Mouse (Mus musculus): ENCODE measurements at regions not wholly inside any gene's neighbourhood (a gene's known extent, or its start where the extent isn't known, plus 50 kb on each side); places are given as distances from the start of the nearest gene placed in this dataset.

DNA sequence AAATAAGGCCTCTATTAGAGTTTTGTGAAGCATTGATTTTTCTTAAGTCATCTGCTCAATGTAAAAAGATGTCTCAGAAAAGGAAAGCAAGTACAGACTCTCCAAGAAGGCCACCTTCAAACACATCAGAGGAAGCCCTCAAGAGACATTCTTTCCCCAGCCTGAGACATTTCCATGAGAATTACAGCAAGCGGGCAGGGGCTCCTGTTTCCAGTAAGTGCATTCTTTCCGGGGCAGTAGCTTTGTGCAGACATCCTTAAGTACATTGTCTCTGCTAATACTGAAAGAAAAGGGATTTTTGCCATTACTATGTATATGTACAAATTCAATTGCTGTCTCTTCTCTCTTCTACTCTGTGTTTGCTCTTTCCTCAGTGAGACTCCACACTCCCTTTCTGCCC, 189.3 kb upstream of the Kynu start:
- no peak for ATAC-seq

DNA sequence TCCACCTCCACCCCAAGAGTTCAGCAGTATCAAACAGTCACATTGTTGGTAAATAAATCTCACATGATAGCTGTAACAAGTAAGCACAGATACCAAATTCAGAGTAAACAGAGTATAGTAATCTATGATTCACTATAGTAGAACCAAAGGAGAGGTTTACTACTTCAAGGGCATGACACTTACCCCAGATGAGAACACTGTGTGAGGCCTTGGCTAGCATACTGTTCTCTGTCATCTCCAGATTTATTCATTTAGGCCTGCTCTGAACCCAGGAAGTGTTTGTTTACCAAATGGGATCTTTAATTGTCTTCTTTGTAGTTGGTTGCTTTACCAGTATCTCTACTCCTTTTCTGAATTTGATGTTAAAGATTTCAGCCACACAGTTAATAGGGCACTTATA, 151.8 kb upstream of the Kynu start:
- Histone ChIP-seq H3K9me3 (ENCODE audit: control insufficient read depth, low read length) (no peaks in the 10 kb centered on the region), H3K4me2 (ENCODE audit: low read depth, low read length) (no peak overlapping the region), H3K4me3 (ENCODE audit: low read length) (no peak overlapping the region), H3K27me3 (replicated peaks; ENCODE audit: control insufficient read depth, insufficient read depth, low read length) (no peaks in the 10 kb centered on the region), H3K36me3 (ENCODE audit: control insufficient read depth, insufficient read depth, low read length) (no peaks in the 10 kb centered on the region), H3K9ac (ENCODE audit: low read depth, low read length) (no peak overlapping the region), H3K27ac (ENCODE audit: low read length) (no peak overlapping the region), H3K4me1 (ENCODE audit: control insufficient read depth, insufficient read depth, low read length) (no peaks in the 10 kb centered on the region)
- no peak for ATAC-seq

More for the DNA sequence above, 189.3 kb upstream of the Kynu start:
- Histone ChIP-seq H3K36me3 (ENCODE audit: control insufficient read depth, insufficient read depth, low read length) (no peaks in the 10 kb centered on the region), H3K9me3 (ENCODE audit: control insufficient read depth, low read length) (no peaks in the 10 kb centered on the region), H3K4me2 (ENCODE audit: low read depth, low read length) (no peak overlapping the region), H3K27ac (ENCODE audit: low read length) (no peak overlapping the region), H3K27me3 (replicated peaks; ENCODE audit: control insufficient read depth, insufficient read depth, low read length) (no peaks in the 10 kb centered on the region), H3K9ac (ENCODE audit: low read depth, low read length) (no peak overlapping the region), H3K4me1 (ENCODE audit: control insufficient read depth, insufficient read depth, low read length) (no peaks in the 10 kb centered on the region), H3K4me3 (ENCODE audit: low read length) (no peak overlapping the region)
- WGBS, result 64% methylated on average over 2 of the region's 2 CpGs

DNA sequence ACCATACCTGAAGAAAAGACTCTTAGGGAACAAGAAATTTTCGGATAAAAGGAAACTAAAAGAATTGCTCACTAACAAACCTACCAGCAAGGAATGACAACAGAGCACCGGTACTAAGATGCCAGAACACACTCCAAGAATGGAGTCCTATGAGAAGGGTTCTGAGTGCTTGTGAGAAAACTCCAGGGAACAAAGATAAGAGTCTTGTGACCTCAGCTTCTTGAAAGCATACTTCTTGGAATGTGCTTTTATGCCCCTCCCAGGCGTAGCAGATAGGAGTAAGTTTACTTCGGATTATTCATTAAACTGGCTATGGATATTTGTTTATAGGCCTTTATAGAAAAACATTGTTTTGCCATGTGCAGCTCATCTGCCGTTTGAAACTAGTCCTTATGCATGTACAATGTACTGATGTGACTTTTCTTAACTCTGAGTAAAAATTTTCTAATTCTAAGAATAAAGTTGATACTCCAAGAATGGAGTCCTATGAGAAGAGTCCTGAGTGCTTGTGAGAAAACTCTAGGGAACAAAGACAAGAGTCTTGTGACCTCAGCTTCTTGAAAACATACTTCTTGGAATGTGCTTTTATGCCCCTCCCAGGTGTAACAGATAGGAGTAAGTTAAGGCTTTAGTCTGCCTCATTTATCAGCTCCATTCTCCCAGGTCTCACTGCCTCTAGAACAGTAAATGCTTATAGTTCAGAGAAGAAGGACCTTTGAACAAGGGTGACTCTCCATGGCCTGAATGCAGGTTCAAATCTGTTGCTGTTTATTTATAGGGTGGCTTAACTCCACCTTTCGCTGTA, 150.8 kb upstream of the Kynu start:
- 59% methylated on average over 6 of the region's 6 CpGs for WGBS
- ATAC-seq, result peak; percentile 97
- no peaks in the 10 kb centered on the region for H3K9me3 ChIP-seq (ENCODE audit: control insufficient read depth, low read length)
- no peaks in the 10 kb centered on the region for H3K27me3 ChIP-seq (replicated peaks; ENCODE audit: control insufficient read depth, insufficient read depth, low read length)
- peak overlapping the region; percentile 65 for H3K27ac ChIP-seq (ENCODE audit: low read length)
- H3K4me1 ChIP-seq (ENCODE audit: control insufficient read depth, insufficient read depth, low read length), result no peaks in the 10 kb centered on the region
- H3K36me3 ChIP-seq (ENCODE audit: control insufficient read depth, insufficient read depth, low read length), result no peaks in the 10 kb centered on the region
- no peak overlapping the region for H3K4me3 ChIP-seq (ENCODE audit: low read length)
- no peak overlapping the region for H3K4me2 ChIP-seq (ENCODE audit: low read depth, low read length)
- H3K9ac ChIP-seq (ENCODE audit: low read depth, low read length), result no peak overlapping the region

DNA sequence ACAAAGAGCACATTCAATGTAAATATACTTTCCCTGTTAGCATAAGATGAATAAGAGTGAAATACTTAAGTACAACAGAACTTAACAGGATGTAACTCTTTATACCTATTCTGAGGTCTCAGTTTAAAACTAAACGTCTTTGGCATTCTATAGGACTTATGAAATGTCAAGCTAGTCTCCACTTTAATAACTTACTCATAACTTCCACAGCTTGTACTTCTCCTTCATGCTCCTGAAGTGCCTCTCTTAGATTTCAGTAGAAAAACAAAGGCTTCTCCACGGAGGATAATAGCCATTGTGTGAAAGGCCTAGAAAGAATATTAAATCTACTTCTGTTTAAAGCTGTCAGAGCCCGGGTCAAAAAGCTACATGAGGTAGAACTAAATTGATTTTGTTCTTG, 117.9 kb upstream of the Kynu start:
- no peaks in the 10 kb centered on the region for H3K9me3 ChIP-seq (ENCODE audit: control insufficient read depth, low read length)
- no peak overlapping the region for H3K4me2 ChIP-seq (ENCODE audit: low read depth, low read length)
- no peak overlapping the region for H3K9ac ChIP-seq (ENCODE audit: low read depth, low read length)
- H3K36me3 ChIP-seq (ENCODE audit: control insufficient read depth, insufficient read depth, low read length), result no peaks in the 10 kb centered on the region
- ATAC-seq, result no peak
- no peak overlapping the region for H3K4me3 ChIP-seq (ENCODE audit: low read length)
- 48% methylated on average over 3 of the region's 3 CpGs for WGBS
- H3K27me3 ChIP-seq (replicated peaks; ENCODE audit: control insufficient read depth, insufficient read depth, low read length), result no peaks in the 10 kb centered on the region
- H3K4me1 ChIP-seq (ENCODE audit: control insufficient read depth, insufficient read depth, low read length), result no peaks in the 10 kb centered on the region
- H3K27ac ChIP-seq (ENCODE audit: low read length), result no peak overlapping the region

DNA sequence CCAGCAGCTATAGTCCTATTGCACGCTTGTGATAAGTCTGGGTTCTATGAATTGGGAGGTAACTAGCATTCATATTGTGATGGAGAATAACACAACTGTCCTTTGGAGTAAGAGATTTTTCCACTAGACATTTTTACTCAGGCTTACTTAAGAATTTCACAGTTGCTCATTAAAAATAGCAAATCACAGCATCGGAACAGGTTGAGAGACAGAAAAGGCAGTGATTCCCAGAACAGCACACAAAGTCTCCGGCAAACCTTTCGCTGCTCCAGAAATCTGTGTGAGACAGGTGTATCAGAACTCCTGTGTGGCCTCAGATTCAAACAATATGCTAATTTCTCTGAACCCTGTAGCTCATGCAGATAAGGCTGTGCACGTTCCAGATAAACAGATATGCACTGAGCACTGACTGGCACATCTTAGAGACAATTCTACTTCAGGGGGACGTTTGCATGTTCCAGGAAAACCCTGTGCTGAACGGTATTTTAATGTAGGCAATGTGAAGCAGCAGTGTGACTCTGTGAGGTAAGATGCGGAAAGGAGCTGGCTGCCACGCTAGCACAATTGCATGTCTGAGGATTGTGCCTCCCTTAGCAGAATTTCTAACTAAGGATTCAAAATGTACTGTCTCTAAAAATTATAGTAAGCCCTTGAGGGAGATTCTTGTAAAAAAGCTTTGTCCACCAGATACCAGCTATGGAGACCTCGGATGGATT, 99.8 kb upstream of the Kynu start:
- Histone ChIP-seq H3K9me3 (ENCODE audit: control insufficient read depth, low read length) (no peaks in the 10 kb centered on the region), H3K4me3 (ENCODE audit: low read length) (no peak overlapping the region), H3K36me3 (ENCODE audit: control insufficient read depth, insufficient read depth, low read length) (no peaks in the 10 kb centered on the region), H3K9ac (ENCODE audit: low read depth, low read length) (no peak overlapping the region), H3K27ac (ENCODE audit: low read length) (no peak overlapping the region), H3K4me2 (ENCODE audit: low read depth, low read length) (no peak overlapping the region), H3K4me1 (ENCODE audit: control insufficient read depth, insufficient read depth, low read length) (no peaks in the 10 kb centered on the region), H3K27me3 (replicated peaks; ENCODE audit: control insufficient read depth, insufficient read depth, low read length) (no peaks in the 10 kb centered on the region)
- no peak for ATAC-seq
- 77% methylated on average over 10 of the region's 10 CpGs for WGBS

DNA sequence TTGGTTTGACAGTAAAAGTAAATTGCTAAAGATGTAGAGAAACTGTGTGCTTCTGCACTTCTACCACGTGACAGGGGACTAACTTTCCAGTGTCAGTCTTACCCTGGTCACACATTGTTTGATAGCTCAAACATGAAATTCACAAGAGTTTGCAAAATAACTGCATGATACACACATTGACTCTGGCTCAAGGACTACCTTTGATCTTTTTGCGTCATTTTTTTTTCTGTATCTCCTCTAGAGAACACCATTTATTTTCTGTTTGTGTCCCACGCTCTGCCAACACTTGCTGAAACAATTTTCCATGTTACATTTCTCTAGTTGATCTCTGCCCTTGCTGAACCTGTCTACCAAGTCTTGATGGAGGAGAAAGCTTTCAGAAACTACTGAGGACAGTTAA, 86.0 kb upstream of the Kynu start:
- WGBS, result 73% methylated on average over 3 of the region's 3 CpGs
- Histone ChIP-seq H3K4me3 (ENCODE audit: low read length) (no peak overlapping the region), H3K9me3 (ENCODE audit: control insufficient read depth, low read length) (no peaks in the 10 kb centered on the region), H3K4me2 (ENCODE audit: low read depth, low read length) (no peak overlapping the region), H3K36me3 (ENCODE audit: control insufficient read depth, insufficient read depth, low read length) (no peaks in the 10 kb centered on the region), H3K27ac (ENCODE audit: low read length) (no peak overlapping the region), H3K27me3 (replicated peaks; ENCODE audit: control insufficient read depth, insufficient read depth, low read length) (no peaks in the 10 kb centered on the region), H3K9ac (ENCODE audit: low read depth, low read length) (no peak overlapping the region), H3K4me1 (ENCODE audit: control insufficient read depth, insufficient read depth, low read length) (no peaks in the 10 kb centered on the region)
- no peak for ATAC-seq

DNA sequence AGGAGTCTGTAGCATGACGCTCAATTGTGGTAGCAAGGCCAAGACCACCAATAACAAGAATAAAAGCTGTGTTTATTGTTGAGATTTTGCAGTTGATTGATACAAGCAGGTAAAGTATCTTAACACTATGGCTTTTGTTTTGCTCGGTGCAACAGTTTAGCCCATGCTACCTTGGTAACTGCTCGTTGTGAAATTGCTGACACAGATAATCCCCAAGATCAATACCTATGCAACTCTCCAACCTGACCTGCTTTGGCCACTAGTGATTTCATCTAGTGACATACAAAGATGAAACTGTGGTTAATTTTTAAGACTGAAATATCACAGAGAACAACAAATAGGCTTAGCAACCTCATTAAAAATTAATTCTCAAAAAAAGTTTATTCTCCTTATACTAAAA, 85.2 kb upstream of the Kynu start:
- H3K4me3 ChIP-seq (ENCODE audit: low read length), result no peak overlapping the region
- H3K9ac ChIP-seq (ENCODE audit: low read depth, low read length), result no peak overlapping the region
- H3K36me3 ChIP-seq (ENCODE audit: control insufficient read depth, insufficient read depth, low read length), result no peaks in the 10 kb centered on the region
- 67% methylated on average over 3 of the region's 3 CpGs for WGBS
- ATAC-seq, result no peak
- no peaks in the 10 kb centered on the region for H3K4me1 ChIP-seq (ENCODE audit: control insufficient read depth, insufficient read depth, low read length)
- H3K27ac ChIP-seq (ENCODE audit: low read length), result no peak overlapping the region
- no peaks in the 10 kb centered on the region for H3K9me3 ChIP-seq (ENCODE audit: control insufficient read depth, low read length)
- H3K27me3 ChIP-seq (replicated peaks; ENCODE audit: control insufficient read depth, insufficient read depth, low read length), result no peaks in the 10 kb centered on the region
- H3K4me2 ChIP-seq (ENCODE audit: low read depth, low read length), result no peak overlapping the region

DNA sequence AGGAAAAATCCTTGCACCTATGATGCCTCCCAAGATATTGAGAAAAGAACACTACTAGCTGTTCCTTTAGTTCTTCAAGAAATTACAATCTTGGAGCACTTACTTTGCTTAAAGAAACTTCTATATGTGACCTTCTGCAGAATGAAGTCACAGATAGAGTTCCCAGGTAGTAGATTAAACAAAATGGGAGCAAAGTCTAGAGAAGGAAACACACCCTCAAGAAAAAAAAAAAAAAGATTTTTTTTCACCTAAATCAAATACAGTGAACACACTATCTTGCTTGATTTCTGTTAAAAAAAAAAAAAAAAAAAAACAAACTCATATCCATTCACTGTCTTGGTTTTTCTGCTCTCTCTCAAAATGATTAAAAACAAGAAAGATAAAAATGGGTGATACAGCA, 76.6 kb upstream of the Kynu start:
- Histone ChIP-seq H3K27me3 (replicated peaks; ENCODE audit: control insufficient read depth, insufficient read depth, low read length) (no peaks in the 10 kb centered on the region), H3K4me1 (ENCODE audit: control insufficient read depth, insufficient read depth, low read length) (no peaks in the 10 kb centered on the region), H3K27ac (ENCODE audit: low read length) (no peak overlapping the region), H3K36me3 (ENCODE audit: control insufficient read depth, insufficient read depth, low read length) (no peaks in the 10 kb centered on the region), H3K4me3 (ENCODE audit: low read length) (no peak overlapping the region), H3K9ac (ENCODE audit: low read depth, low read length) (no peak overlapping the region), H3K9me3 (ENCODE audit: control insufficient read depth, low read length) (no peaks in the 10 kb centered on the region), H3K4me2 (ENCODE audit: low read depth, low read length) (no peak overlapping the region)
- ATAC-seq, result peak; percentile 66

DNA sequence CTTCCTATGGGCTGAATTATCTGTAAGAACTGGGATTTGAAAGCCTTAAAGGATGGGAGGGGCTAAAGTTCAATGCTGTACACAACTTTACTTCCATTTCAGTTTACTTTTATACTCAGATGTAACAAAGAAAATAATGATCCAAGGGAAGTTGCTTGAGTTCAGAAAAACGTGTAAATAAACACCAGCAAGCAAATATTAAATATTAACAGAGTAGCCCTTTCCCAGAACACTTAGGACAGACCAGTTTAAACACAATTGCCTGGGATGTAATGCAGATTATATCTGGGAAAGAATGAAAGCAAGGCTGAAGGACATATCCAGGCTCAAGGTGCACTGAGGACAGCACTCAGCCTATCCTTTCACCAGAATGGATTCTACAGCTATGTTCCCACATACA, 75.3 kb upstream of the Kynu start:
- Histone ChIP-seq H3K9ac (ENCODE audit: low read depth, low read length) (no peak overlapping the region), H3K27ac (ENCODE audit: low read length) (no peak overlapping the region), H3K4me1 (ENCODE audit: control insufficient read depth, insufficient read depth, low read length) (no peaks in the 10 kb centered on the region), H3K4me3 (ENCODE audit: low read length) (no peak overlapping the region), H3K36me3 (ENCODE audit: control insufficient read depth, insufficient read depth, low read length) (no peaks in the 10 kb centered on the region), H3K27me3 (replicated peaks; ENCODE audit: control insufficient read depth, insufficient read depth, low read length) (no peaks in the 10 kb centered on the region), H3K4me2 (ENCODE audit: low read depth, low read length) (no peak overlapping the region), H3K9me3 (ENCODE audit: control insufficient read depth, low read length) (no peaks in the 10 kb centered on the region)
- no peak for ATAC-seq
- 33% methylated on average over 1 of the region's 1 CpGs for WGBS
